Mouse (Mus musculus): ENCODE data around the gene Orm2. TPM values are rescaled to one million over a fixed set of nuclear protein-coding genes. Genes with fewer than 3 reads are reported as not detected.
"Not testable (repeated sequence)": the region's sequence is repeated elsewhere in the genome, so short reads cannot be mapped to it uniquely, and the experiment has no call there.

The Orm2 gene
- total RNA-seq (2014; rRNA removed) (27.0 and 55.0 TPM in 2 replicates), polyA plus RNA-seq (2012; rRNA removed) (66.8 and 86.8 TPM in 2 replicates)

DNA sequence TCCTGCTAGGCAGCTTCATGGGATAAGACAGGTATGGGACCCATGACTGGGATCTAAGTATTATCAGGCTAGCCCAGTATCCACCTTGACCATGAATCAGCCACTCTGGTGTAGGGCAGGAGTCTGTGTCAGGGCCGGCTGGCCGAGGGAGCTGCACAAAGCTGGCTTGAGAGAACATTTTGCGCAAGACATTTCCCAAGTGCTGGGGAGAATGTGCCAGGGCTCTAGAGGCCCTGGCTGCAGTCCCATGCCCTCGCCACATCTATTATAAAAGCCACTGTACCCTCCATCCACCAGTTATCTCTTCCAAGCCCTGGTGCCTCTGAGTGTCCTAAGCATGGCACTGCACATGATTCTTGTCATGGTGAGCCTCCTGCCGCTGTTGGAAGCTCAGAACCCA lies at the start of gene Orm2:
Gene Orm2 (plus strand): TSS at position 300 of the 400 bp plus-strand sequence.
- Histone ChIP-seq H3K4me3 (ENCODE audit: insufficient read depth, low read depth, low read length) (no peak within 1 kb of the TSS), H3K4me1 (ENCODE audit: control insufficient read depth, insufficient read depth, low read length) (peaks cover 20% of the 10 kb centered on the region), H3K27ac (replicated peaks; ENCODE audit: insufficient read depth, low read depth, low read length) (peak within 1 kb of the TSS; percentile 55), H3K79me2 (ENCODE audit: control insufficient read depth, insufficient read depth, low read length) (no peaks in the 10 kb centered on the region), H3K36me3 (ENCODE audit: control insufficient read depth, insufficient read depth, low read length) (no peaks in the 10 kb centered on the region), H3K9ac (ENCODE audit: low read depth, low read length) (no peak within 1 kb of the TSS), H3K27me3 (ENCODE audit: control insufficient read depth, insufficient read depth, low read length) (no peaks in the 10 kb centered on the region)
- peak; percentile 89 for DNase-seq (ENCODE audit: extremely low read depth, low read depth, low spot score)
- TF ChIP-seq POLR2A (IDR thresholded peaks at IDR 0.05; ENCODE audit: extremely low read depth, insufficient read depth, low read length) (no peak), CTCF (IDR thresholded peaks at IDR 0.05; ENCODE audit: low read depth, low read length) (no peak)
- WGBS: 22% methylated on average over 5 of the region's 5 CpGs

DNA sequence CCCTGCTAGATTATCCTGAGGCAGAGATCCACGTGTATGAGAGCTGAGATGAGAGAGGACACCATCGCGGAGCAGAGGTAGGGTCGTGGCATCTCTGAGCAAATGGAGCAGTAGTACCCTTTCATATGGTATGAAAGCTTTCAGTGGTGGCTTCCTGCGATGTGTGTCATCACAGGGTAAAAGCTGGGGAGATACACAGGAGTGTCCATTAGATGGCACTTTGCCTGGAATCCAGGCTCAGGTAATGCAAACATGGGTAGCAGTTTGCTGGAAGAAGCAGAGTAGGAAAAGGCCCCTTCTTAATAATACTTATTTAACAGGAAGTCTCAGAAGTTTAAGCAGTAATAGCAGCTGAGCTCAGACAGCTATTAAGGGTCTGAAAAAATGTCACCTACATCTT lies 48.2 kb upstream of the Orm2 start:
- peaks cover 2% of the 10 kb centered on the region for H3K36me3 ChIP-seq (ENCODE audit: control insufficient read depth, insufficient read depth, low read length)
- 86% methylated on average over 5 of the region's 5 CpGs for WGBS
- no peak overlapping the region for H3K4me3 ChIP-seq (ENCODE audit: insufficient read depth, low read depth, low read length)
- TF ChIP-seq POLR2A (IDR thresholded peaks at IDR 0.05; ENCODE audit: extremely low read depth, insufficient read depth, low read length): no peak
- no peak for TF ChIP-seq CTCF (IDR thresholded peaks at IDR 0.05; ENCODE audit: low read depth, low read length)
- no peaks in the 10 kb centered on the region; the same call in 1 of the 2 replicates for H3K4me1 ChIP-seq (ENCODE audit: control insufficient read depth, insufficient read depth, low read length)
- H3K79me2 ChIP-seq (ENCODE audit: control insufficient read depth, insufficient read depth, low read length): no peaks in the 10 kb centered on the region
- no peak for DNase-seq (ENCODE audit: extremely low read depth, low read depth, low spot score)
- no peak overlapping the region for H3K27ac ChIP-seq (replicated peaks; ENCODE audit: insufficient read depth, low read depth, low read length)
- no peak overlapping the region for H3K9ac ChIP-seq (ENCODE audit: low read depth, low read length)
- H3K27me3 ChIP-seq (ENCODE audit: control insufficient read depth, insufficient read depth, low read length): no peaks in the 10 kb centered on the region

DNA sequence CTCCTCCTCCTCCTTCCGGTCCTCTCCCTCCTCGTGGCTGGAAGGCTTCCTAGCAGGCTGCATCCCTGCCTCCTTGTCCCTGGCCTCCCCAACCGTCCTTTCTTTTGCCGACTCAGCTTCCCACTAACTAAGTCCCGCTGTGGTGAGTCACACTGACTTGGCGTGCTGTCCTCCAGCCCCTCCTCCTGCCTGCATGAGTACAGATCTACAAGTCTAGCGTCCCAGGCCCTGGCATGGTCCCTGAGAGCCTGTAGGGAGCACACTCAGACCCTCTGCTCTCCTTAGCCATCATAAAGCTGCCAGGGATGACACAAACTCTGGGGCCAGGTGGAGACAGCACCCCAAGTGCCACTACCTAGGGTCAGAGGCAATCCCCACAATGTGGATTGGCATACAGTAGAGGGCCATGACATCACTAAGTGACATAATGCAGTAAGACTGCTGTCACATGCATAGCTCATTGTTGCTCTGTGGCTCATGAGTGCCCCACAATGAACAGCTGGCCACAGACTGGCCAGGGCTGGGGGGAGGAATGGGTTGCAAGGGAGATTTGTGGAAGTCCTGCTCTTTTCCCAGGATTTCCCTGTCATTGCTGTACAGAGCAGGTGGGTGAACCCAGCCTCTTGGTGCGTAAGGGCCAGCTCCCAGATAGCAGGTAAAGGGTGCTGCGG lies 46.0 kb upstream of the Orm2 start:
- 70% methylated on average over 9 of the region's 9 CpGs for WGBS
- Histone ChIP-seq H3K9ac (ENCODE audit: low read depth, low read length) (no peak overlapping the region), H3K4me3 (ENCODE audit: insufficient read depth, low read depth, low read length) (no peak overlapping the region), H3K36me3 (ENCODE audit: control insufficient read depth, insufficient read depth, low read length) (peaks cover 3% of the 10 kb centered on the region), H3K27me3 (ENCODE audit: control insufficient read depth, insufficient read depth, low read length) (no peaks in the 10 kb centered on the region), H3K79me2 (ENCODE audit: control insufficient read depth, insufficient read depth, low read length) (no peaks in the 10 kb centered on the region), H3K4me1 (ENCODE audit: control insufficient read depth, insufficient read depth, low read length) (no peaks in the 10 kb centered on the region), H3K27ac (replicated peaks; ENCODE audit: insufficient read depth, low read depth, low read length) (no peak overlapping the region)
- no peak for DNase-seq (ENCODE audit: extremely low read depth, low read depth, low spot score)
- TF ChIP-seq CTCF (IDR thresholded peaks at IDR 0.05; ENCODE audit: low read depth, low read length) (no peak), POLR2A (IDR thresholded peaks at IDR 0.05; ENCODE audit: extremely low read depth, insufficient read depth, low read length) (no peak)

DNA sequence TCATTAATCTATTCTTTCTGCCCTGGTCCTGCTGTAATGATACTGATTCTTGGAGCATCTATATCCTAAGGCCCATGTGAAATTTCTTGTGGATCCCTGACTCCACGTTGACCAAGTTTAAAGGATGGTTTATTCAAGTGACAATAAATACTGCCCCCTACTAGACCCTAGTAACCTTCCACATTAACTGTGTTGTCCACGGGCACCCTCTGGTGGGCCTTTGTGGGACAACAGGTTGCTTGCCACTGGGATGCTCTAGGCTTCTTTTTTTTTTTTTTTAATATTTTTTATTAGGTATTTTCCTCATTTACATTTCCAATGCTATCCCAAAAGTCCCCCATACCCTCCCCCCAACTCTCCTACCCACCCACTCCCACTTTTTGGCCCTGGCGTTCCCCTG lies 42.7 kb upstream of the Orm2 start:
- not testable (repeated sequence) for H3K27ac ChIP-seq (replicated peaks; ENCODE audit: insufficient read depth, low read depth, low read length); H3K4me3 ChIP-seq (ENCODE audit: insufficient read depth, low read depth, low read length); H3K27me3 ChIP-seq (ENCODE audit: control insufficient read depth, insufficient read depth, low read length); DNase-seq (ENCODE audit: extremely low read depth, low read depth, low spot score); H3K9ac ChIP-seq (ENCODE audit: low read depth, low read length); H3K4me1 ChIP-seq (ENCODE audit: control insufficient read depth, insufficient read depth, low read length); H3K79me2 ChIP-seq (ENCODE audit: control insufficient read depth, insufficient read depth, low read length)
- WGBS: 42% methylated on average over 3 of the region's 3 CpGs
- peaks cover 22% of the 10 kb centered on the region for H3K36me3 ChIP-seq (ENCODE audit: control insufficient read depth, insufficient read depth, low read length)
- peak; percentile 72 for TF ChIP-seq CTCF (IDR thresholded peaks at IDR 0.05; ENCODE audit: low read depth, low read length)

DNA sequence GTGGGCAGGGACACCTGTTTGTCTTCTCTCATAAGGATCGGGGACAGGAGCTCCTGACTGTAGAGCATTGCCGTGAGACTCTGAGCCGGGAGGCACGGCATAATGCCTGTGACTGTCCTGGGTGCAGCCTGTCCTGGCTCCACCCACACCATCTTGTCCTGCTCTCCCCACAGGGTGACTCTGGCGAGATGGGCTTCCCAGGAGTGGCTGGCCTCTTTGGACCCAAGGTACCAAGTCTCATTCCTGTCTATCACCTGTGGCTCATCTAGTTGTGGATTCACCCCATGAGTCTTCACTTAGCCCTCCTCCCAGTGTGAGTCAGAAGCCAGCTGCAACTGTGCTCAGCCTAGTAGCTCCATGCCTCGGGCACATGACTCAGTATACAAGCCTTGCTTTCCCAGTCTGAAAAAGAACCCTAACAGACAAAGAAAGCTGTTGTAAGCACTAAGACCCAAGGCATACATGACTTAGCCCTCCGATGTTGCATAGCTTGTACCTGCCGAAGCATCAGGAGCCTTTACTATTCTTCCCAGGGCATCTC lies 38.9 kb upstream of the Orm2 start:
- Histone ChIP-seq H3K9ac (ENCODE audit: low read depth, low read length) (no peak overlapping the region), H3K27me3 (ENCODE audit: control insufficient read depth, insufficient read depth, low read length) (no peaks in the 10 kb centered on the region), H3K36me3 (ENCODE audit: control insufficient read depth, insufficient read depth, low read length) (peaks cover 27% of the 10 kb centered on the region), H3K27ac (replicated peaks; ENCODE audit: insufficient read depth, low read depth, low read length) (no peak overlapping the region), H3K4me3 (ENCODE audit: insufficient read depth, low read depth, low read length) (no peak overlapping the region), H3K4me1 (ENCODE audit: control insufficient read depth, insufficient read depth, low read length) (no peaks in the 10 kb centered on the region), H3K79me2 (ENCODE audit: control insufficient read depth, insufficient read depth, low read length) (no peaks in the 10 kb centered on the region)
- 91% methylated on average over 8 of the region's 8 CpGs for WGBS
- DNase-seq (ENCODE audit: extremely low read depth, low read depth, low spot score): no peak
- TF ChIP-seq CTCF (IDR thresholded peaks at IDR 0.05; ENCODE audit: low read depth, low read length) (no peak), POLR2A (IDR thresholded peaks at IDR 0.05; ENCODE audit: extremely low read depth, insufficient read depth, low read length) (no peak)

DNA sequence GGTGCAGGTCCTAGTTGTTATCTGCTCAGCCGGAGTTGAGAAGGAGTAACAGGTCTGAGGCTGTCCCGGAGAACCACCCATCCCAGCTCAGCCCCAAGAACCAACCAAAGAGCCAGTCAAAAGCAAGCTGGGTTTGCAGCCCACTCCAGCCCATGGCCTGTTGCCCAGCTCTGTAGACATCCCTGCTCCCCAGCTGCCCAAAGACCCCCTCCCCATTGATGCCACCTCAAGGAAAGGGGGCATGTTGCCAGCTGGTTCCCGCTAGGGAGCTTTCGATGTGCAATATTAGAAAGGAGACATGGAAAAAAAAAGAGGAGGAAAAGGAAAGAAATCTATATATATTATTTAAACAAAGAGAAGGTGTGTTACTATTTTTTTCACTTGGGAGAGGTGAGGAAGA lies 28.8 kb upstream of the Orm2 start:
- H3K4me3 ChIP-seq (ENCODE audit: insufficient read depth, low read depth, low read length): no peak overlapping the region
- DNase-seq (ENCODE audit: extremely low read depth, low read depth, low spot score): no peak
- TF ChIP-seq CTCF (IDR thresholded peaks at IDR 0.05; ENCODE audit: low read depth, low read length) (no peak), POLR2A (IDR thresholded peaks at IDR 0.05; ENCODE audit: extremely low read depth, insufficient read depth, low read length) (no peak)
- no peaks in the 10 kb centered on the region for H3K79me2 ChIP-seq (ENCODE audit: control insufficient read depth, insufficient read depth, low read length)
- H3K4me1 ChIP-seq (ENCODE audit: control insufficient read depth, insufficient read depth, low read length): 0 out of 2 replicates have a peak, but pooled peaks cover 2% of the 10 kb centered on the region
- no peak overlapping the region for H3K27ac ChIP-seq (replicated peaks; ENCODE audit: insufficient read depth, low read depth, low read length)
- no peaks in the 10 kb centered on the region for H3K27me3 ChIP-seq (ENCODE audit: control insufficient read depth, insufficient read depth, low read length)
- WGBS: 95% methylated on average over 4 of the region's 4 CpGs
- no peak overlapping the region for H3K9ac ChIP-seq (ENCODE audit: low read depth, low read length)
- 0 out of 2 replicates have a peak, but pooled peaks cover 4% of the 10 kb centered on the region for H3K36me3 ChIP-seq (ENCODE audit: control insufficient read depth, insufficient read depth, low read length)

All from liver, adult 2 months (tissue).